Mouse (Mus musculus) testis, postnatal 14 days (tissue): ENCODE results near the gene Actbl2.

ENCODE experiments used
- DNase-seq: peaks from one replicate; pipeline ENCODE4 v3.0.0; 2021; ENCODE audit warnings: low spot score

Gene Actbl2

GRCm38 (mm10) chr13:111254713-111255112, at the start of gene Actbl2:
Gene Actbl2 (plus strand): TSS chr13:111255013.
- no peak for DNase-seq

- no peak for DNase-seq
Measured at GRCm38 (mm10) chr13:111210649-111211378, 44.0 kb upstream of the Actbl2 start.

- no peak for DNase-seq
Measured at GRCm38 (mm10) chr13:111228768-111229167, 26.0 kb upstream of the Actbl2 start.

- no peak for DNase-seq
Measured at GRCm38 (mm10) chr13:111229541-111229940, 25.3 kb upstream of the Actbl2 start.

- no peak for DNase-seq
Measured at GRCm38 (mm10) chr13:111232416-111232815, 22.4 kb upstream of the Actbl2 start.

GRCm38 (mm10) chr13:111233356-111233755, 21.5 kb upstream of the Actbl2 start:
- DNase-seq, result no peak

GRCm38 (mm10) chr13:111234573-111234972, 20.2 kb upstream of the Actbl2 start:
- no peak for DNase-seq

- DNase-seq, result peak; percentile 17
Measured at GRCm38 (mm10) chr13:111235719-111236166, 19.1 kb upstream of the Actbl2 start.

- no peak for DNase-seq
Measured at GRCm38 (mm10) chr13:111236461-111236864, 18.4 kb upstream of the Actbl2 start.

- no peak for DNase-seq
Measured at GRCm38 (mm10) chr13:111237296-111237695, 17.5 kb upstream of the Actbl2 start.

- DNase-seq, result no peak
Measured at GRCm38 (mm10) chr13:111237865-111238465, 16.8 kb upstream of the Actbl2 start.

- no peak for DNase-seq
Measured at GRCm38 (mm10) chr13:111251106-111251505, 3.7 kb upstream of the Actbl2 start.

- DNase-seq, result no peak
Measured at GRCm38 (mm10) chr13:111251795-111252194, 3.0 kb upstream of the Actbl2 start.

- DNase-seq, result no peak
Measured at GRCm38 (mm10) chr13:111258016-111258415, 3.2 kb downstream of the Actbl2 start.

- DNase-seq, result no peak
Measured at GRCm38 (mm10) chr13:111258424-111259092, 3.7 kb downstream of the Actbl2 start.

- DNase-seq, result no peak
Measured at GRCm38 (mm10) chr13:111259093-111259491, 4.3 kb downstream of the Actbl2 start.

GRCm38 (mm10) chr13:111259711-111260110, 4.9 kb downstream of the Actbl2 start:
- no peak for DNase-seq

- no peak for DNase-seq
Measured at GRCm38 (mm10) chr13:111263186-111263585, 8.4 kb downstream of the Actbl2 start.

GRCm38 (mm10) chr13:111263758-111264157, 8.9 kb downstream of the Actbl2 start:
- no peak for DNase-seq

- no peak for DNase-seq
Measured at GRCm38 (mm10) chr13:111265231-111266000, 10.6 kb downstream of the Actbl2 start.

GRCm38 (mm10) chr13:111266855-111267254, 12.0 kb downstream of the Actbl2 start:
- no peak for DNase-seq

- no peak for DNase-seq
Measured at GRCm38 (mm10) chr13:111268992-111269391, 14.2 kb downstream of the Actbl2 start.
